Mouse (Mus musculus): ENCODE results near the gene Exoc4.
A peak's percentile ranks its signal among the peaks of the same experiment; 100 is the strongest.

Gene Exoc4

GRCm38 (mm10) chr6:33681778-33682640 is 433.1 kb downstream of the Exoc4 start:
- peak; percentile 40 to 65 for DNase-seq

- no peak for DNase-seq
Measured at GRCm38 (mm10) chr6:33683533-33683932, 434.6 kb downstream of the Exoc4 start.

- no peak for DNase-seq
Measured at GRCm38 (mm10) chr6:33685321-33685720, 436.4 kb downstream of the Exoc4 start.

GRCm38 (mm10) chr6:33690601-33691000 is 441.7 kb downstream of the Exoc4 start:
- DNase-seq, result no peak

- DNase-seq, result no peak
Measured at GRCm38 (mm10) chr6:33696976-33697375, 448.1 kb downstream of the Exoc4 start.

GRCm38 (mm10) chr6:33708907-33709306 is 460.0 kb downstream of the Exoc4 start:
- DNase-seq, result no peak

GRCm38 (mm10) chr6:33709340-33709739 is 460.5 kb downstream of the Exoc4 start:
- DNase-seq, result no peak

GRCm38 (mm10) chr6:33711742-33712141 is 462.9 kb downstream of the Exoc4 start:
- no peak for DNase-seq

GRCm38 (mm10) chr6:33712540-33713118 is 463.7 kb downstream of the Exoc4 start:
- no peak for DNase-seq

GRCm38 (mm10) chr6:33716254-33716965 is 467.5 kb downstream of the Exoc4 start:
- DNase-seq, result no peak

- no peak for DNase-seq
Measured at GRCm38 (mm10) chr6:33721166-33721565, 472.3 kb downstream of the Exoc4 start.

GRCm38 (mm10) chr6:33722811-33723210 is 473.9 kb downstream of the Exoc4 start:
- no peak for DNase-seq

- DNase-seq, result no peak
Measured at GRCm38 (mm10) chr6:33724596-33724995, 475.7 kb downstream of the Exoc4 start.

GRCm38 (mm10) chr6:33727271-33727670 is 478.4 kb downstream of the Exoc4 start:
- DNase-seq, result no peak

GRCm38 (mm10) chr6:33732214-33732613 is 483.3 kb downstream of the Exoc4 start:
- DNase-seq, result no peak

GRCm38 (mm10) chr6:33733602-33734001 is 484.7 kb downstream of the Exoc4 start:
- DNase-seq, result no peak

- no peak for DNase-seq
Measured at GRCm38 (mm10) chr6:33734032-33734431, 485.1 kb downstream of the Exoc4 start.

GRCm38 (mm10) chr6:33738857-33739291 is 490.0 kb downstream of the Exoc4 start:
- no peak for DNase-seq

GRCm38 (mm10) chr6:33739304-33739703 is 490.4 kb downstream of the Exoc4 start:
- no peak for DNase-seq

GRCm38 (mm10) chr6:33755976-33756375 is 507.1 kb downstream of the Exoc4 start:
- DNase-seq, result no peak

GRCm38 (mm10) chr6:33761557-33761956 is 512.7 kb downstream of the Exoc4 start:
- peak; percentile 42 to 64 for DNase-seq

GRCm38 (mm10) chr6:33763245-33763644 is 514.4 kb downstream of the Exoc4 start:
- peak in 1 of 2 experiments; percentile 29 for DNase-seq

- peak; percentile 27 to 33 for DNase-seq
Measured at GRCm38 (mm10) chr6:33763970-33764369, 515.1 kb downstream of the Exoc4 start.

GRCm38 (mm10) chr6:33769251-33769650 is 520.4 kb downstream of the Exoc4 start:
- no peak for DNase-seq
